Mouse (Mus musculus) adipocyte (in vitro differentiated cells): ENCODE results near the gene Hid1.
"Not testable (repeated sequence)": the region's sequence is repeated elsewhere in the genome, so short reads cannot be mapped to it uniquely, and the experiment has no call there.

ENCODE experiments used
- DNase-seq: peaks from one replicate; pipeline ENCODE4 v3.0.0-alpha.2; 2016; ENCODE audit warnings: low spot score

Hid1 gene

GRCm38 (mm10) chr11:115367395-115367944, at the start of gene Hid1:
Gene Hid1 (minus strand): TSS chr11:115367756.
- DNase-seq = no peak

DNA sequence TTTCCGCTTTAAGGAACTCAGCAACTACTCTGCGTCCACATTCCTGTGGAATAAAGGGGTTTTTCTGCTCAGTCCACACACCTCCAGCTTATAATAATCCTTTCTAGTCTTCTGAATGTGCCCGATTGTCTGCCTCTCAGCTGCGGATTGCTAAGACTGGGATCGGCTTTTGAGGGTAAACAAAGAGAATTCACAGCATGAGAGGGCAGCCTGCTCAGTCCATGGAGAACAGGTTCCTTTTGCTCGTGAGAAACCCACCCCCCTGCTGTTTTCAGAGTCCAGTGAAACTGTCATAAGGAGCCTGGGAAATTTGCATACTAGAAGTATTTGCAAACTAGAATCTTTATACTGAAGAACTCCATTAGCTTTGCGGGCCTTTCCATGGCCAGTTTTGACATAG, 42.0 kb upstream of the Hid1 start:
- DNase-seq = no peak

- DNase-seq = no peak
Observed at GRCm38 (mm10) chr11:115408266-115408920, 40.8 kb upstream of the Hid1 start.

GRCm38 (mm10) chr11:115406858-115407401, 39.4 kb upstream of the Hid1 start:
- no peak for DNase-seq

DNA sequence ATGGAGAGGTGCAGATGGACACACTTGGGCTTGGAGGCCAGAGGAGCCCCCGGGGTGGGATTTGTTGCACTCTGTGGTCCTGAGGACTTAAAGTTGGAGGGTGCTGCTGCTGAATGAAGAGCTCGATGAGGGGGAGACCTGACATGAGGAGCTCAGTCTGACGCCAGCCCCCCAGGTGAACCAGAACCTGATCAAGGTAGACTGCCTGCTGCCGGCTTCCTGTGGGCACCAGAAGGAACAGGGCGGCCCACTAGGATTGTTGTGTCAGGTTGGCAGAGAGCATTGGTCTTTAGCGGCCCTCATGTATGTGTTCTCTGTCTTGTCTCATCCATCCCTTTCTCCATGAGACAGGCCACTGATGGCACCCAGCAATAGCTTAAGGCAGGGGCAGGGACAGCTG, 38.2 kb upstream of the Hid1 start:
- no peak for DNase-seq

DNA sequence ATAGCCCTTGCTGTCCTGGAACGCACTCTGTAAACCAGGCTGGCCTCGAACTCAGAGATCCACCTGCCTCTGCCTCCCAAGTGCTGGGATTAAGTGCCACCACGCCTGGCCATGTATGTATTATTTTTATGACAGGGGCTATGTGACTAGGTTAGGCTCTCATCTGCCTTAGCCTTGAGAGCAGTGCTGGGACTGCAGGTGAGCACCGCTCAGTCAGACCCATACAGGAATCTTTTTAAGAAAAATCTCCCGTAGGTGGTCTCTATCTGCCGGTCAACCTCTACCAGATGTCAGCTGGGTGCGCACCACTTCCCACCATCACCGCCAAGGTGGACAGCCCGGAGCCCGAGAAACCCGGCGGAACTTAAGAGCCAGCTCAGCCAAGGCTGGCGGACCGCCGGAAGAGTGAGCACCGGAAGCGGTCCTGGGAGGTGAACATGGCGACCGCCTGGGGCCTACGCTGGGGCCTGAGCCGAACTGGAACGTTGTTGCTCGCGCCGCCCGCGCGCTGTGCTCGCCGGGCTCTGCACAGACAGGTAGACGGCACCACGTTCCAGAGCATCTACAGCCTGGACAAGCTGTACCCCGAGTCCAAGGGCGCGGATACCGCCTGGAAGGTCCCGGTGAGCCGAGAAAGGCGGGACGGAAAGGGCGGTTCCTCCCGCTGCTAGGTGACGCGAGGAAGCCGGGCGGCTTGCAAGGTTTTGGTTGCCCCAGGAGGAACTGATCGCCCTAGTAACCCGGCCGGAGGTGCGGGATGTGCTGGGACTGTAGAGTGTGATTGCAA, 36.0 kb upstream of the Hid1 start, which contains the start of gene Mrpl58:
TSS of gene Mrpl58 (plus strand) at position 415 of the 787 bp plus-strand sequence.
- DNase-seq = peak; percentile 86

GRCm38 (mm10) chr11:115400630-115401391, 33.3 kb upstream of the Hid1 start:
- no peak for DNase-seq

DNA sequence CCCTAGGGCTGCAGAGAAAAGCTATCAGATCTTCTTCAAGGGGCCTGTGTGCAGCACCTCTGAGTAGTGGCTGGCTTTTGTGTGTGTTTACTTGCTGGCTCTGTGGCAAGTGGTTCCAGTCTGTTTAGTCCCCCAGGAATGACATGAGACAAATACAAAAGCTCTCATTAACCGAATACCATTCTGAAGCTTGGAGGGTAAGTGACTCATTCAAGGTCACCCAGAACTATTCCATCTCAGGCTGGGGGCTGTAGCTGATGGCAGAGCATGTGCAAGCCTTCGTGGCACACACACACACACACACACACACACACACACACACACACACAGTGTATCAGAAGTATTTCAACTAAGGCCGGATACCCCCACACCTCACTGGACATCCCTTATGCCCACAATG, 32.6 kb upstream of the Hid1 start:
- no peak for DNase-seq

DNA sequence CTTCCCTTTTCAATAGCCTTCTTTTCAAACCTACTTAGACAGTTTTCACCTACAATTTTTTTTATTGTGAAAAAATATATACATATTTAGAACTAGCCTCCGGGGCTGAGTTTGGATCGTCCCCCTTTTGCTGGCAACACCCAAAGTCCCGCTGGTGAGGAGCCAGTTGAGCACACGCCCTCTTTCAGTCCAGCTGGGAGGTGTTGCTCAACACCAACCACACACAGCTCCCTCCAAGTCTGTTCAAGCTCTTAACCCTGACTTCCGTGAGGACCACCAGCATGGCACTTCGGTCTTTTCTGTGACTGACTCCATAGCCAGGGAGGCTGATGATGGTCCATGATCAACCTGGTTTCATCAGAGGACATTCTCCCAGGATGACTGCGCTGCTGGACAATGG, 30.5 kb upstream of the Hid1 start:
- peak; percentile 52 for DNase-seq

DNA sequence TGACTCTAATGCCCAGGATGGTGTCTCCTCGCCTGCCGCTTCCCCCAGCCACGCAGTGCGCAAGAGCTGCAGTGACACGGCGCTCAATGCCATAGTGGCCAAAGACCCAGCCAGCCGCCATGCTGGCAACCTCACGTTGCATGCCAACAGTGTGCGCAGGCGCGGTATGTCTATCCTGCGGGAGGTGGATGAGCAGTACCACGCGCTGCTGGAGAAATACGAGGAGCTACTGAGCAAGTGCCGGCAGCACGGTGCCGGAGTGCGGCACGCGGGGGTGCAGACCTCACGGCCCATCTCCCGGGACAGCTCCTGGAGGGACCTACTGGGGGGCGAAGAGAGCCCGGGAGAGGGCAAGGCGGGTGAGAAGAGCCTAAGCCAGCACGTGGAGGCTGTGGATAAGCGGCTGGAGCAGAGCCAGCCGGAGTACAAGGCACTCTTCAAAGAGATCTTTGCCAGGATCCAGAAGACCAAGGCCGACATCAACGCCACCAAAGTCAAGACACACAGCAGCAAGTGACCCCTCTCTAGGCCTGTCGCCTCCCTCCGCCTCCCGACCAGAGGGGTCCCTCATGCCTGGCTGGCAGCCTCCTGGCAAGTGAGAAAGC, 26.3 kb upstream of the Hid1 start:
- DNase-seq = no peak

DNA sequence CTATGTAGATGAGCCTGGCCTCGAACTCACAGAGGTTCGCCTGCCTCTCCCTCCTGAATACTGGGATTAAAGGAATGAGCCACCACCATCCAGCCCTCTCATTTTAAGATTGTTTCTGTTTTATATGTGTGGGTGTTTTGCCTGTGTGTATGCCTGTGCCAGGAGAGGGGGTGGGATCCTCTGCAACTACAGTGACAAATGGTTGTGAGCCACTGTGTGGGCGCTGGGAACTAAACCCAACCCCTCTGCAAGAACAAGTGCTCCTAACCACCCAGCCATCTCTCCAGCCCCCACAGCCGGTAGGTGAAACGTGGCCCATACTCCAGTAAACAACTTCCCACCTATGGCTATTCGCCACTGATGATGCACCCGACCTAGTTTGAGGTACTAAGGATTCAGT, 23.8 kb upstream of the Hid1 start:
- no peak for DNase-seq

DNA sequence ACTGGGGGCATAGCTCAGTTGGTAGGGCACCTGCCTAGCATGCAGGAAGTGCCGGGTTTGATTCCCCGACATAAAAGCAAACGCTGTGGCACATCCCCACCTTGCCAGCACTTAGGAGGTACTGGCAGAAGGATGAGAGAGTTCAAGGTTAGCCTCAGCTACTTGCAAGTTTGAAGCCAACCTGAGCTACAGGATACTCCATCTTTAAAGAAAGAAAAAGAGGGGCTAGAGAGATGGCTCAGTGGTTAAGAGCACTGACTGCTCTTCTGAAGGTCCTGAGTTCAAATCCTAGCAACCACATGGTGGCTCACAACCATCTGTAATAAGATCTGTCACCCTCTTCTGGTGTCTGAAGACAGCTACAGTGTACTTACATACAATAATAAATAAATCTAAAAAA, 19.3 kb upstream of the Hid1 start:
- DNase-seq = not testable (repeated sequence)

DNA sequence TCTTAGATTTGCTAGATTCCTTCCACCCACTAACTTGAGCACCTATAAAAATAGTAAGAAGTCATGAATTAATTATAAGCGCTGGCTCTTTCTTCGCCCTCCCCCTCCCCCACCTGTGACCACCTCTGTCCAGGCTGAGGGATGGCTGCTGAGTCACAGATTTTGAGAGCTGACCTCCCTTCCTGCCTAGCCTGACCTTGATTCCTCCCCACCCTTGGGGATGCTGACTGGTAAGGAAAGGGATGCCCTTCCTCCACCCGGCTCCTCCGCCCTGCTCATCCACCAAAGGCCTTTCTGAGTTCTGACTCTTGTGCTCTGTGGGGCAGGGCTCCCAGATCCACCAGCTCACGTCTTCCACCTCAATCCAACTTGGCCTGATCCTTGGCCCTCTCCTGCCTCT, 17.0 kb upstream of the Hid1 start:
- DNase-seq = no peak

DNA sequence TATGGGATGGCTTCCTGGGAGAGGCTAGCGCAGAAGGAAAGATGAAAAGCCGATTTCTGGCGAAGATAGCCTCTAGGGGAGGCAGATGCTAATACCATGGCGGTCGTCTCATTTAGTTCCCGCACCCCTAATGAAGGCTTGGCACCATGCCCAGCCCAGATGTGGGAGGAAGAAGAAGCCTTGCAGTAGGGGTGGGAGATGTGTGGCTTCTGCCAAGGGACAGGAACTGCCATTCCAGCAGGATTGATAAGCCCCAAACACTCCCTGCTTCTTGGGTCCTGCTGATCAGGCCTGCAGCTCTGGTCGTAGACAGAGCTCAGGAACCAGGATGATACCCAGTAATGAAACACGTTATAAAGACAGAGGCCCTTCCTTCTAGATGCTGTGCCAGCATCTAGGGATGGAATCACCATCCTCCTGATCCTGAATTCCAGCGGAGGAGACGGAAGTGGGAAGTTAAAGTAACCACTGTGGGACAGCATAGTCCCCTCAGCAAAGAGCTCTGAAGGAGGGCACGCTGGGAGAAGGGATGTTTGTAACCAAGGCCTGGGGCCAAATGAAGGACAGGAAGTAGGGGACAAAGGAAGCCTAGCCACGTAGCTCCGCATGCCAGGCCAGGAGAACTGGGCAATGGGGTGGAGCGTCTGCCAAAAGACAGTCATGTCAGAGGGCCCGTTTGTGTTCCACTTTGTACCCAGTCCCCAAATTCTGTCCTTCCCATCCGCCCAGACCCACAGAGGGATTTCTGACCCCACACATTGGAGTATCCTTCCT, 16.3 kb upstream of the Hid1 start:
- no peak for DNase-seq

DNA sequence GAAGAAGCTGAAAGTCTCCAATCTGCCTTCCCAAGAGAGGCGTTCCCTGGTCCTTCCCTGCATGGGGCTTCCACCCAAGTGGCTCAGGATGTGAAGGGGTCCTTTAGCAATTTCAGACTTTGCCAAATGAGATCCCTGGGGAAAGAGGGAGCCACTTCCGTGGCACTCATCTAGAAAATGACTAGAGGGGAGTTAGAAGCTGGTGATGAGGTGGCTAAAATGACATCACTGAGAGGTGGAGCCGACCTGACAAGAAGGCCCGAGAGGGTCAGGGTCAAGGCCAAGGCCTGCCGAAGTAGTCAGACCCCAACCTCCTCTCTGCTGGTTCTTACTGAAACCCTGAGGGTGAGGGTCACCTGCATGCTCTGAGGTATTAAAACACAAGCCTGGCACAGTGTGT, 15.3 kb upstream of the Hid1 start:
- DNase-seq = no peak

- peak; percentile 96 for DNase-seq
Observed at GRCm38 (mm10) chr11:115381743-115382539, 14.4 kb upstream of the Hid1 start, which contains the start of gene Cdr2l. Gene Cdr2l (plus strand): TSS chr11:115381916.

GRCm38 (mm10) chr11:115381276-115381675, 13.7 kb upstream of the Hid1 start:
- peak; percentile 74 for DNase-seq

DNA sequence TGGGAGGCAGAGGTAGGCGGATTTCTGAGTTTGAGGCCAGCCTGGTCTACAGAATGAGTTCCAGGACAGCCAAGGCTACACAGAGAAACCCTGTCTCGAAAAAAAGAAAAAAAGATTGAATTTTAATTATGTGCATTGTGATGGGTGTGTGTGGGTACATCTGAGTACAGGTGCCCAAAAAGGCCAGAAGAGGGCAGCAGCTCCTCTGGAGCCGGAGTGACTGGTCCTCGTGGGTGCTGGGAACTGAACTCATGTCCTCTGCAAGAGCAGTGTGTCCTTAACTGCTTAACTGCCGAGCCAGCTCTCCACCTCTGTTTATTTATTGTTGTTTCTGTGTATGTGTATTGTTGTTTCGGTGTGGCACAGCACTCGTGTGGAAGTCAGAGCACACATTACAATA, 10.3 kb upstream of the Hid1 start:
- DNase-seq = no peak

- no peak for DNase-seq
Observed at GRCm38 (mm10) chr11:115377254-115377653, 9.7 kb upstream of the Hid1 start.

DNA sequence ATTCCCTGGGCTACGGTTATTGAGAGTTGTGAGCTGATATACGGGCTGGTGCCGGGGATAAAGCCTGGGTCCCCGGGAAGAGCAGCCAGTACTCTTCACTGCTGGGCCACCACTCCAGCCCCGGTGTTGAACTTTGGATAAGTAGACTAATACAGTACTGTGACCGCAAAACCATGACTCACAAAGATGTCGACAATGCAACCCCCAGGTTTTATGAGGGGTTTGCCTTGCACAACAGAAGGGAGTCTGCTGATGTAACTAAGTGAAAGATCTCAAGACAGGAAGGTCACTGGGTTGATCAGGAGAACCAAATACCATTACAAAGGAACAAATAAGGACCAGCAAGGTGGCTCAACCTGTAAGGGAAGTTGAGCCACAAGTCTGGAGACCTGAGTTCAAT, 9.2 kb upstream of the Hid1 start:
- no peak for DNase-seq
